Mouse (Mus musculus) layer of hippocampus, adult 8-10 months (tissue): ENCODE results near the gene Rasal3. TPM values are rescaled to one million over a fixed set of nuclear protein-coding genes. Genes with fewer than 3 reads are reported as not detected.

Source experiments
- DNase-seq, 2 experiments: peaks; one replicate each; pipeline ENCODE4 v3.0.0; 2022; ENCODE audit warnings: low spot score in 2 of 2
- total RNA-seq, 4 experiments: library from RNA; stranded (reverse); gene quantifications; 2 replicates each; pipeline ENCODE4 v1.2.4; 2022

Rasal3 gene
- total RNA-seq, 4 experiments from 2014 or later, result 3.8 to 16.9 (median 8.9) TPM

DNA sequence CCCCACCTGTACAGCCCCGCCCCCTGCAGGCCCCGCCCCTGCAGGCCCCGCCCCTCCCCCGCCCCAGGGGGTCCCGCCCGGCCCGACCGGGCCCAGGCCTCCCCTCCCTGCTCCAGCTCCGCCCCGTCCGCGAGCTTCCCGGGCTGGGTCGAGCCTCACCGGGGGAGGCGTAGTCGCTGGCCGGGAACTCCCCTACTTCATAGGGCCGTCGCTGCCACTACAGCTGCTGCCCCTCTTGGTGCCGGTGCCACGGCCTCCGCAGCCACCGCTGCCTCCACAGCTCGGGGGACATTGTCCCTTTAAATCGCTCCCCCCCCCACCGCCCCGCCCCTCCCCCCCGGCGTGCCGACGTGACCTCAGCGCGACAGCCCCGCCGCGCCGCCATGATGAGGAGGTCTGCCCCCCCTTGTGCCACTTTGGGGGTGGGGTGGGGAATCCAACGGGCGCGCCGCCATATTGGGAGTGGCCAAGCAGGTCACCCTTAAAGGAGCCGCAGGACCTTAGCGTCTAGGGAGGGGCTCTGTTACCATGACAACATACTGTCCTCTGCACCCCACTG lies 14.2 kb downstream of the Rasal3 start, which contains the start of gene Wiz:
Gene Wiz, minus strand, starts transcription at position 339 of the 559 bp plus-strand sequence.
- DNase-seq, result peak; percentile 92 to 93

DNA sequence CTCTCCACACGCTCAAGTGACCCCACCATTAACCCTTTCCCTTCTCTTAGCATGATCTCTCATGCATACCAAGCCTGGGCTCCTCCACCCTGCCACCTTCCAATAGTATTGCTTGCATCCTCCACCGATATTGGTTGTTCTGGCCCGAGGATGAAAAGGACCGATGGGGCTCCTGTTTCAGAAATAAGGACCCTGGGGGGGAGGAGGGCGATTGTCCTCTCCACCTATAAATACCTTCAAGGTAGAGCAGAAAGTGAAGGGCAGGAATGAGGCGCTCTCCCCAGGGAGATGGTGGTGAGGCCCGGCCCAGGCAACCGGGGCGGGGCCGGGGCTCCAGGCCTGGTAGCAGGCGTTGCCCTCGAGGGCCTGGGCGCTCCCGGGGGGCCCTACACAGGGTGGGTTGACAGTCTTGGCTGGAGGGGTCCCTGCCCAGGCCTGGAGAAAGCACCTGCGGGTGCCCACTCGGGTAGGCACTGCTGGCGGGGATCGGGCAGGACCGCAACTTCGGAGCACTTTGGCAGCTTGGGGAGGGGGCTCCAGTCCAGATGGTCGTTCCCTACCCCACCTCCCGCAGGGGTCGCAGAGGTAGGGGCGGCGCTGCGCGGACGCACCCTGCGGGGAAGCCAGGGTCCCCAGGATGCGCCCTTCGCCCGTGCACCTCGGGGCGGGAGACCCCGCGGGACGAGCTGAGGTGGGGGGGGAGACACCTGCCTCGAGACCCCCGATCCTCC lies 14.8 kb downstream of the Rasal3 start:
- DNase-seq, result no peak

DNA sequence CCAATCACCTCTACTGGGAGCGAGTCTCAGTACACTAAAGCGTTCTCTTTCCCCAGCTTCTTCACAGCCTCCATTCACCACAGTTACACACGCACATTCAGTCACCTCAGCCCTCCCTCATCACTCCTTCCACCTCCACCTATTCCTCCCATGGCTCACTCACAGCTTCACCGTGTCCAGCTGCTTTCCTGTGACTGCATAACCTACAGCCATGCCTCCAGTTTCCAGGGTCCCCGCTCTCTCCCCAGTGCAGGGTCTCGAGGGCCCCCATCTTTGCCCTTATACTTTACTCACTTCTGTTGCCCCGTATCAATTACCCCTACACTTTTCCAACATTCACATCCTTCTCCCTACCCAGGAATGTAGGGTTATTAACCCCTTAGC lies 15.4 kb downstream of the Rasal3 start:
- DNase-seq, result no peak

DNA sequence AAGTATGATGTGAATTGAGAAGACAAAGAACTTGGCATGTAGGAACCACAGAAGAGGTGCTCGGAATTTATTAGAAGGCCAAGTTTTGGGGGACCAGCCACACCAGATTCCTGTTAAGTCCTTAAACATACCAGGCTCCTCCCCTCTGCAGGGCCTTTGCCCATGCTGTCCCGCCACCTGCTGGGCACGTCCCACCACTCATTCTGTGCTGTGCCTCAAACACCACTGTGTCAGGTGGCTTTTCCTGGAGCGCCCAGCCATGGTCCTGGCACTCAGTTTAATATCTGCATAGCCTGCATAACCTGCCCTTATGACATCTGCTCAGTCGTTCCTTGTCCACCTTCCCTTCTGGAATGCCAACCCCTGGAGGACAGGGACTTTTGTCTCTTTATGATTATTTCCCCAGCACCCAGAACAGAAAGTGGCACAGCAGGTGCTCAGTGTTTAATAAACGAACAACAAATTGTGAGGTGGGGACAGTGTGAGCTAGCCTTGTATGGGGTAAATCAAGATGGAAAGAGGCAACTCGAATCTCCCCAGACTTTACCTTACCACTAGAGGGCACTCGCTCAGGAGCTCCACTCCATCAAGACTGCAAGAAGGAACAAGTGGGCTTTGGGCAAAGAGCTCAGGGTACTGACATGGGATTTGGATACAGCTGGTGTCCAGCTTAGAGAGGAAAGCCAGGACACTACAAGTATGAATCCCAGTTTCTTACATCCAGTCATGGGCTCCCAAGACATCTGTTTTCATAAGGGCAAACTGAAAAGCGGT lies 16.5 kb downstream of the Rasal3 start:
- DNase-seq, result peak in 1 of 2 experiments; percentile 44

DNA sequence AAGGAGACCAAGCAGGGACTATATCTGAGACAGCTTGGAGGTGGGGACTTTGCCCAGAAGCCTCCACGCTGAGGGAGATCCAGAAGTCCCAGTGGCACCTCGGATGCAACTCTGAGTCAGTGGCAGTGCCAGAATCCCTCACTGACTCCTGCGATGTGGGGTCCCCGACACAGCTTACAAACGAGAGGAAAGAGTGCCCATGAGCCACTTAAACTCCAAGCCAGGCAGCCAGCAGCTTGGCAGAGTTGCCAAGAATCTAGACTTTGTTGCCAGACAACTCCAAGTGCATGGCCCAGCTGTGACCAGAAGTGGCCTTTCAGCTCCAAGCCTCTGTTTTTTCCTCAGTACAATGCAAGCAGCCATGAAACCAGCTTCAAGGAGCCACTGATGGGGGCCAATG lies 19.7 kb downstream of the Rasal3 start:
- peak in 1 of 2 experiments; percentile 5 for DNase-seq

DNA sequence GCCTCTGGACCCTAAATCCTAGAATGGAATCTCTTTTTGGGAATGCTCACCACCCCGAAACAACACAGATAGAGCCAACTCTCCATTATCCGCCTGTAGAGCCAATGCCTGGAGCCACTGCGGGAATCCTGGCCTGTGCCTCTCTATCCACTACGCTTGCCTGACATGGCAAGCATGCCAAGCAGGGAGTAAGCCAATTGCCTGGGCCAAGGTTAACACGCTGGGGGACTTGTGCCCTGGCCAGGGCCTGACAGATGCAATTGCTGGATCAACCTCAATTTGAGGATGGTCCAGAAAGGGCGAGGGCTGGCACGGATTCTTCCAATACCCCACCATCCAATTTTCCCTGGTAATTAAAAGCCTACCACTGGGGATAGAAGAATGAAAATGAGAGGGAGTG lies 20.8 kb downstream of the Rasal3 start:
- DNase-seq, result no peak

DNA sequence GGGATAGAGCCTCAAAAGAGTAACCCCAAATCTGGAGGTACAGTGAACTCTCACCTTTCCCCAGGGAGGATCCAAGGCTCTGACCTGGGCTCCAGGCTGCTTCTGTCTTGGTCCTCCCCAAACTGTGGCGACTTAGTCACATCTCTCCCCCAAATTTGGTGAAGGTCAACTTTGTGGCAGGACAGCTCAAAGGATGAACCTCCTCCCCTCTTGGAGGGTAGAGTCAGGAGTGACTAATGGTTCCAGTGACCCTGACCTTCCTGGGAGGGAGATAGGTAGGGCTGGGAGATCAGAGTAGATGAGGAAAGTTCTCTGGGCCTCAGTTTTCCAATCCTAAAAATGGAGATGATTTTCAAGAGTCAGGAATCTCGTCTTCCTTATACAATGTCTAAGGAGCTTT lies 24.6 kb downstream of the Rasal3 start:
- no peak for DNase-seq

DNA sequence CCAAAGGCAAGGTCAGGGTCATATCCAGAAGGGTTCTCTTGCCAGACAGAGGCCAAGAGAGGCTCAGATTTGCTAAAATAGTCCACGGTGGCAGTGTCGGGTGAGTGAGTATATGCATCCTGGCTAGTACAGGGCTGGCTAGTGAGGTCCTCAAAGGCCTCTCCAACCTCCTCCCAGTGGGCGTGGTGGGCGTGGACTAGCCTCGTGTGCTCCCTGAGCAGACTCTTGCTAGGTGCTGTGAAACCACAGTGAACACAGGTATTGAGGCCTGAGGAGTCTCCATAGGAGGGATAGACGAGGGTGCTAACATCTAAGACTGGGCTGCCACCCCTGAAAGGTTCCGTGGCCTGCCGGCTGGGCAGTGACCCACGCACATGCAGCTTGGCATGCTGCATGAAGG lies 26.2 kb downstream of the Rasal3 start:
- no peak for DNase-seq

DNA sequence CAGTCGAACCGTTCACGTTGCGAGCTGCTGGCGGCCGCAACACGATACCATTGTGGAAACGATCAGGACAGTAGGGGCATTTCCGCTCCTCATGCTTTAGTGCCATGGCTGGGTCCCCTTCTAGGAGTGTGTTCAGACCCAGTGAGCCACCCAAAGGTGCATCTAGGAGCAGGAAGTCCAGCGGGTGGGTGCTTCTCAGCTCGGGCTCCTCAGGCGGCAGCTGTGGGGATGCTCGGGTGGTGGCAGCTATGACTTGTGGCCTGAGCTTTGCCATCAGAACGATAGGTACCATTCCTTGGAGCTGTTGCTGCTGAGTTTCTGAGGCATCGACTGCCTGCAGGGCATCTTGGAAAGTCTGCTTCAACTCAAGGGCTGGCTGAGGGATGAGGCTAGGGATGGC lies 26.9 kb downstream of the Rasal3 start:
- DNase-seq, result no peak

DNA sequence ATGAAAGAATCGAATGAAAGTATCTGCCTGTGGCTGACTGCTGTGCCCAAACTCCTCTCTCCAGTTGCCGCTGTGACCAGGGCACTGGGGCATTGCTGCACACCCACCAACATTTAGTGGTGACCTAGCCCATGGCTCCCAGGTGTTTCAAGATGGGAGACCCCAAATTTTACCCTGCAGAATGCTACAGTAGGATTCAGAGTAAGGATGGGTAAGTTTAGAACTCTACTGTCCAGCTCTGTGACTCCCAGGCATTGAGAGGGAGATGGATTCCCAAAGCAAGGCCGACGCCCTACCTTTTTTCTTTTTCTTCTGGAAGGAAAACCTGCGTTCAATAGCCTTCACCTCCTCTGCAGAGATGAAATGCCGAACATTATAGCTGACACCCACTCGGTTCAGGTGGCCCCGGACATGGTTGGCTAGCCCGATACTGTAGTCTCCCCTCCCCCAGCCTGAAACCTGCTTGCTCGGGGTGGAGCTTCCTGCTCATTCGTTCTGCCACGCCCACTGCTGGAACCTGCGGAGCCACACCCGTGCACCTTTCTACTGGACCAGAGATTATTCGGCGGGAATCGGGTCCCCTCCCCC lies 34.3 kb downstream of the Rasal3 start:
- DNase-seq, result no peak

DNA sequence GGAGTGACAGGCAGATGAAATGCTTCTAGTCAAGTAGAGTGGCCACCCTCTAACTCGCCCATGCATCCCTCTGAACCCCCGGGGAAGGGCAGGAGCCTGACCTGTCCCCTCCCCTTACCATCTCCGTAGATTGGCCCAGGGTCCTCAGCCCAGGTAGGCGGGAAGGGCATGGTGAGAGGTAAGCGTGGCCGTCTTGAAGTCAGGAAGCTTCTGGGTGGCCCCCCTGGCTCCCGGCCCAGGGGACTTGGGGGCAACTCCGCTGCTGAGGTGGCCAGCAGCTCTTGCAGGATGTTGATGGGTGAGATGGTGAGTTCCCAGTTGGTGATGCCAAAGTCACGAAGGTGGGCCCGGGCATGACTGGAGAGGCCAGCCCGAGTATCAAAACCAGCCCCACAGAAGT lies 35.7 kb downstream of the Rasal3 start:
- DNase-seq, result no peak

DNA sequence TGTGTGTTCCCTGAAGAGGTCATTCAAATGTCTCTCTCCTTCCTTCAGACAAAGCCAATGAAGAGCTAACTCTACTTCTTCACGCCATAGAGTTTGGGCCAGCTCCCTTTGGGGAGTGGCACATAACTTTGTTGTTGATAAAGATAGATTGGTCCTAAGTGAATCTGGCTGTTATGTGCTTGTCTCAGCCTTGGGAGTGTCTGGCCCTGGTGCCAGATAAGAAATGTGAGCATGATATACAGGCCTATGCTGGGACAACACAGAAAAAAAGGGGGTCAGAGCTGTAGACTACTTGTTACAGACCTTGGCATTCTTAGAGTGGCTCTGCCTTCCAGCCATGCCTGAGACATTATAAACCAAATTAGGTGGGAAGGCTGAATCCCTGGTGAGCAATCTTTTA lies 38.1 kb downstream of the Rasal3 start:
- no peak for DNase-seq

DNA sequence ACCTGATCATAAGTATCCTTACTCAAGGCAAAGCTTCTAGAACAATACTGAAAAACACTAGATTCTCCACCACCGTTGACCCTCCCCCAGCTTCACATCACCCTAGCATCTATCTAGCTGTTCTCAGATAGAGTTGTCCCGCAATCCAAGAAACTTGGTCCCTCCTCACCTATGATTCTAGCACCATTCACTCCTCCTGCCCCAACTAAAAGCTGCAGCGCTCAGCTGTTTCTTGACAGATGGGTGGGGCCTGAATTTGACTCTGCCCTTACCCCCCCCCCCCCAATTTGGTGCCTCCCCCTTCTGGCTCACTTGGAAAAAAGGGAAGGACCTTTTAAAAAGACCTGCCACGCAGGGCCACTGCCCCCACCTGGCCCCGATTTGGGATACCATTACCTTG lies 38.5 kb downstream of the Rasal3 start:
- no peak for DNase-seq

DNA sequence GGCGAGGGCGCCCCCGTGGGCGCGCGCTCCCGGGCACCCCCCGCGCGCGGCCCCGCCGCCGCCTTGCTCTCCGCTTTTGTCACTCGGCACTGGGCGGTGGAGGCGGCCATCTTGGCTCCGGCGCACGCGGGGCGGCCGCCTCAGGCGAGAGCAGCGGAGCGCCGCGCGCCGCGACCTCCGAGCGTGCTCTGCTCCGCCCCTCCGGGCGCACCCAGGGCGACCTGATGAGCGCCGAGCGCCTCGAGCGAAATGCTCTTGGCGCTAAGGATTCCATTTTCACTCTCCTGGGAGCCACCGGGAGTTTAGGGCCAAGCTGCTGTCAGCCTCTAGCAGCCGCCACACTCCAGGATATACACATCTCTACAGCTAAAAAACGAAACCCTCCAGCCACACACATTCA lies 39.1 kb downstream of the Rasal3 start:
- DNase-seq, result peak; percentile 65 to 80

DNA sequence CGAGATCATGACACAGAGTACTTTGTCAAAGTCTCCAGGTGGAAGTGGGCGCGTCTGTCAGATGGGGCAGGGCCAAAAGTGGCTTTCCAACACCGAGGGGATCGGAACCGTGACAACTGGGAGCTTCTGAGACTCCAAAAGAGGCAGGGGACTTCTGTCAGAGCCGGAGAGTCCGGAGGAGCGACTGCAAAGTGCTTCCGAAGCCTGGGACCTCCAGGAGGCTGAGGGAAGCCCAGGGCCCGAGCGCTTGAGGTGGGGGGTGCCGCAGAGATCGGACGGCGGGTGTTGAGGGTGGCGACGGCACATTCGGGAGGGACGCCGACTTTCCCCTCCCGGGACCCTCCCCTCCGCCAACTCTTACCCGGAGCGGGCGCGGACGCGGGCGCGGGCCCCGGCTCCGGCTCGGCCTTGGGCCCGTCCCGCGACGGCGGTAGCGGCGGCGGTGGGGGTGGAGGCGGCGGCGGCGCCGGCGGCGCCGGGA lies 39.5 kb downstream of the Rasal3 start:
- no peak for DNase-seq

DNA sequence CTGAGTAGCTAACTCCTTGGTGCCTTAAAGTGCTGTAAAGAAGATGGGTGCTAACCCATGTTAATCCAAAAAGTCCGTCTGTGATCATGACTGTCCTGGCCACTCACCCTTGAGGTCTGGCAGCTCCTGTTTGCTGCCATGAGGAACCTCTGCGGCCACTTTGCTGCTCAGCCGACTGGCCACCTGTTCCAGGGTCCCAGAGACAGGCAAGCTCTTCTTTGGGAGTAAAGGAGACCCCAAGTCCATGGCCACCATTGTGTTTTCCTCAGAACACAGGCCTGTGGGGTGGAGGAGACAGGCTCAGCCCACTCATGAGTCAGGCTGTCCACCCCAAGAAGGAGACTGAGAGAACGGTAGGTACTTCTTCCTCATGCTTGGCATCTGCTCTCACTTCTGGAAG lies 40.7 kb downstream of the Rasal3 start:
- DNase-seq, result no peak

DNA sequence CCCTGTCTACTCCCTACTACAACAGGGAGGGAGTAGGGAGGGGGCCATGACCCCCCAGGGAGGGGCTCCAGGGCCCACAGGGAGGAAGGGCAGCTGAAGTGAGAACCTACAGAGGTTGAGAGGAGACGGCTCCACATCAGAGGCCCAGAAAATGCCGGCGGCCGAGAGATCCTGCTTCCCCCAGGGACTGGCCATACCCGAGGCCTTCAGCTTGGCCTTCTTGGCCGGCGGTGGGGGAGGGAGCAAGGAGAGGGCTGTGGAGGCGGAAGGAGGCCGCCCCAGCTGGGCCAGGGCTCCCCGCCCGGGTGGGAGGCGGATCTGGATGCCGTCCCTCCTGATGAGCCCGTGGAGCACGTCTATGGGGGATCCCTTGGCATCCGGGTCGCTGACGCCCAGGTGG lies 43.5 kb downstream of the Rasal3 start:
- no peak for DNase-seq

DNA sequence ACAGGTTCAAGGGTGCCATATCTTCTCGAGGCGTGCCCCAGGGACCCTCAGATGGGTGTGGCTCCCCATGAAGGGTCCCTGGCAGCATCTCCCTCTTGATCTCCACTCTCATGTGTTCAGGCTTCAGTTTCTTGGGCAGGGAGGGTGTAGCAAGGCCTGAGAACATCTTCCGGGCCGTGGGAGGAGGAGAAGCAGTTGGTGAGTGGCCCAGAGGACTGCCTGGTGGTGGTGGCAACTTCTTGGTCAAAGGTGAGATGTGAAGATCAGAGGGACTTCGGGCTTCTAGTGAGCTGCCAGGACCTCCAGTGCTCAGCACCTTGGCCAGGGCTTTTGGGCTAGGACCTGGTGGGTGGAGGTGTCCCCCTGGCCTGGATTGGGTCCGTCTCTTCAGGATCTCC lies 44.4 kb downstream of the Rasal3 start:
- no peak for DNase-seq

DNA sequence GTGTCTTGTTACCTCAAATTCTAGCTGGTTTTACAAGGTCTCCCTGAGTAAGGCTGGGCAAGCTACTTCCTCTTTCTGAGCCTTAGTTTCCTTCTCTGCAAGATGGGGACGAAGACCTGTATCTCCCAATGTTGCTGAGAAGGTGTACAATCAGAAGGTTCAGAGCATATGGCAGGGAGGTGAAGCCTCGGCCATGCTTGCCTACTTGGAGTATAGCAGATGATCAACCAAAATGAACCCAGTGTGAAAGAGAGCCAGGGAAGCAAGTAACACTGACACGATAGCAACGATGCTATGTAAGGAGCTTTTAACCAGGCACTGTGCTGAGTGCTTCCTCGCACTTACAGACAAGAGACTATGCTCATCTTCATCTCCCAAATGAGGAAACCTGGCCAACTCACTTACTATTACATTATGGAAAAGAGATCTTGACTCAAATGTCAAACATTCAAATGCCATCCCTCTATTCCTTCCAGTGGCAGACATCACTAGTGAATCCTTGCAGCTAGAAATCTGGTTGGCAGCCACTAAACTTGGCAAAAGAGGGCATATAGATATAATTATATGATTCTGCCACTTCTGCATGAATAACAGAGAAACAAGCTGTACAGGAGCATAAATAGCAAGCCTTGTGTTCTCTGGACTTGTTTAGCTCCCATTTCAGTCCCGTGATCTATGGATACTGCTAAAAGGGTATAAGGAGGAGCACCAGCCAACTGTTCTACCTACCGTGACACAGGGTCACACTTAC lies 45.0 kb downstream of the Rasal3 start:
- DNase-seq, result no peak

DNA sequence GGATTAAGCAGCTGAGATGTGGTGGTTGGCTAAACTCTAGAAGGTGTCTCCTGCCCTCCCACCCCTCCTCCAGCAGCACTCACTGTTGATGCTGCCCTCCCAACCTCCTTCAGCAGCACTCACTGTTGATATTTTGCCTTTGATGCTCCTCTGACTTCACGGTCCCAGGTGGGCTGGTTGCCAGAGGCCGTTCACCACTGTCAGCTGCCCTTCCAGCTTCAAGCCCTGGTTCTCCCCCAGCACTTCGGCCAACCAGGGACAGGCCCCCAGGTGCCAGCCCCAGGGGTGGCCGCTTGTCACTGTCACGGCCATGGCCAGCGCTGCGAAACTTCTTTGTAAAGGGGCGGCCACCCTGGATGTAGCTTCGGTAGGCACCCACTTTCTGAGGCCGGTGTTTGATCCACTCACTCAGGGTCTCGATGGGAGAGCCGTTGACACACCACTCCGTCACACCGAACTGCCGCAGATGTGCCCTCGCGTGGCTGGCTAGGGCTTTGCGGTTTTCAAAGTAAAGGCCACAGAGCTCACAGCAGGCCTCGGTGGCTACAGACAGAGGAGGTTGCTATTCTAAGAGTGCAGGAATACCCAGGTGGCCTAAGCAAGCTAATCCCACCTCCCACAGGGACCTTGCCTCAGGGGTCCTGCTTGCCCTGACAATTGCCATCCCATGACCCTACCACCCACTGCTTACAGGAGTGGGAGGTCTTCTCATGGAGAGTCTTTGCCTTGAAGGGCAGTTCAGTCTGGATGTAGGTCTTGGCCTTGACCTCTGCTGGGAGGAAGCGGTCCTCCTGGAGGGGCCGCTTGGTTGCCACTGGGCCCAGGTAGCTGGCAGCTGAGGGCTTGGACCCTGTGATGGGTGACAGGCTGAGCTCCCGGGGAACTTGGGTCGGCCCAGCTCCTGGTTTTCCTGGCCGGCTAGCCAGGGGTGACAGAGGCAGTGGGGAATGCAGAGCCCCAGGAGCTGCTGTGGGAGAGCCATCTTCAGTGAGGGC lies 46.3 kb downstream of the Rasal3 start:
- no peak for DNase-seq
